Mouse (Mus musculus): ENCODE measurements around the gene Fancc. TPM values are rescaled to one million over a fixed set of nuclear protein-coding genes. Genes with fewer than 3 reads are reported as not detected.

Fancc gene
- 10 to 100 TPM; 21.9 to 23.4 TPM for polyA plus RNA-seq (2017; shearing (Covaris generic))

DNA sequence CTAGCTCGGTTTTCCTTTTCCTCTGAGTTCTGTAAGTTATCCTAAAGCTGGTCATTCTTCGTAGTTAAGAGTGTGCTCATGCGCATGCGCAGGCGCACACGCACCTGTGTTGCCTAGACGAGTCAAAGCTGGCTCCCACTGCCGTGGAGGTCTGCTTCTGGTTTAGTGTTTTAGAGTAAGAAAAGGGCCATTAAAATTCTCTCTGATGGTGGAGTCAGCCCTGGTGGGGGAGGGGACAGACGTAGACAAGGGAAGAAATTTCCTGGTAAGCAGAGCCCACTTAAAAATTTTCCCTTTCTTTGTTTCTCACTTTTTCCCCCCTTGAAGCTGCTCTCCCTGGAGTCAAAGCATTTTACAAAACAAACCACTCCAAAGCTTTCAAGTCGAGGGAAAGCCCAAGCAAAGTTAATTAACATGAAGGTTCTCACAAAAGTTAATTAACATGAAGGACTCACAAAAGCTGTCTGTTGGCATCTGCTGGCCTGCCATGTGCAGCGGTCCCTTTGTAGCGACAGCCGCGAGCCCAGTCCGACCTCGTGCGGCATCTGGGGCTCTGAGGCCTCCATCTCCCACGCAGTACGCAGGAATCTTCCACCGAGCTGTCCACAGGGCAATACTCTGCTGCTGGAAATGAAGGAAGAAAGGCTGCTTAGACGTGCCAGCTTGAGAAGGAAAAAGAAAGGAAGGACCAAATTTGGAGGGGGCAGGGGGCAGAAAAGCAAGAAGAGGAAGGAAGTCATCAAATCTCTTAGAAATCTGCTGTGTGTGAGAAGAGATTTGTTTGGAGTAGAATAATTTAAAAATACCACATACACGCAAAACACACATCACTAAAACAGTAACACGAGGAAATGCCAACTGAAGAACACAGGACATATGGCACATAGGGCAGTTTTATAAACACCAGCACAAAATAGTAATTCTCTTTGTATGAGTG lies at the start of gene Fancc:
Fancc (minus strand) TSS at position 633 of the 937 bp plus-strand sequence.
- ATAC-seq, result peak; percentile 69

DNA sequence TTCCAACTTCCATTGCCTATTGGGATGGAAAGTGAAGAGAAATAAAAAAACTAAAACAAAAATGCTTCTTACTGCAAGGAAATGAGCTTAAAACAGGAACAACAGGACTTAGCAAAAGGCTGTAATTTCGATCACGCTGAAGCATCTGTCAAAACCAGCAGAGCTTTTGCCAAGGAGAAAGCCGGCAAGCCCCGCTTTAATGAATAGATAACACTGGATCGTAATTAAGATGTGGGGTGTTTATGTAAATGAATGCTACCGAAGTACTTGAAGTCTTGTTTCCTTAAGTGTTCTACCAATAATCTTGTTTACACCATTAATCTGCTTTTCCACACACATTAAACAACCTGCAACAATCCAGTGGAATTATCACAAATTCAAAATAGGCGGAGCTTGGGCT lies 48.2 kb upstream of the Fancc start:
- no peak for ATAC-seq

- no peak for ATAC-seq
These were observed 47.8 kb upstream of the Fancc start for GRCm38 (mm10) chr13:63544967-63545253.

DNA sequence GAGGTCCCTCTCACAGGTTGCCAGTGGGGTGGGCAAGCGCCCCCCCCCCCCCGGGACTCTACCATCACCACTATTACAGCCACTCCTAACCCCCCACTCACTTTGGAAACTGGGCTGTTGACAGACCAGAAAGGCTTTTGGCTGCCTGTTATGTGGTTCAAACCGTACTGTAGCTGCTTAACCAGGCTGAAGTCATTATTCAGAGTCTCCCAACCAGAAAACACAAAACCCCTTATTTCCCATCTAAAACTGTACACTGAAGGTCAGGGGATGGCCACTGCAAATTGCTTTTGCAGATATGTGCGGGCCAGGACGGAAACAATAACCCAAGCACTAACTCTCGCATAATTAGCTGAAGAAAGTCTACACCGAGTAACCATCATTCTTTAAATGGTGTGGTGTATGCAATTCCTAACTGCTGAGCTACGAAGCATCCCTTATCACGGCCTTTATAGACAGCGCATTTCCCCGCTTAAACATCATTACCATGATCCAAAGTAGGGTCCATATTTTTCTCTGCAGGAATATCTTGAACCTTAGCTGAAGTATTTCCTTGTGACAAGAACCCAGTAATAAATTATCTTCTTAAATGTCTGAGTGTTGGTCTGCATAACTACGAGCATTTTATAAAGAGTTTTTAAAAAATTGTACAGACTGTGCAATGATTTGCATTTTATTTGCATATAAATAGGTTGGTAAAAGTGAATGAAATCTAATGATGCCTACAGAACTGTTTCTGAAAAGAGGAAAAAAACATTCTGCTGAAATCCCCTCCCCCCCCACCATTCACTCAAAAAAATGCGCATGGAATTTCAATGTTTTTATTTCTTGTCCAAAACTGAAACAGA lies 47.3 kb upstream of the Fancc start:
- ATAC-seq, result no peak

DNA sequence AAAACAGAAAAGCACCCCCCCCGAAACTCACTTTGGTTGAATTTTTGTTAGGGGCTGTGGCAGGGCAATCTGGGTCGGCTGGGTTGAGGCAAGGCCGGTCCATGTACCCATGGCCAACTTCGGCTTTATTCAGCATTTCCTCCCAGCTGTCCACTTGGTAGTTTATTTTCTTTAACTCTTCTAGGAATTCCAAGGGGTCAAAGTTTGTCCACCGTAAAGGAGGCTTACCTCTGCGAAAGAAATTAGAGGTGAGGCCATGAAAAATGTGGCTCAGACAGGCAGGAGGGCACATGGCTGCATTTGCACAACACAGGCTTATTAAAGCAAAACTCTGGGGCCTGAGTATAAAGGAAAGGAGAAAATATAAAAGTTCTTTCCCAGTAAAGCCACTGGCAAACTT lies 46.4 kb upstream of the Fancc start:
- no peak for ATAC-seq

DNA sequence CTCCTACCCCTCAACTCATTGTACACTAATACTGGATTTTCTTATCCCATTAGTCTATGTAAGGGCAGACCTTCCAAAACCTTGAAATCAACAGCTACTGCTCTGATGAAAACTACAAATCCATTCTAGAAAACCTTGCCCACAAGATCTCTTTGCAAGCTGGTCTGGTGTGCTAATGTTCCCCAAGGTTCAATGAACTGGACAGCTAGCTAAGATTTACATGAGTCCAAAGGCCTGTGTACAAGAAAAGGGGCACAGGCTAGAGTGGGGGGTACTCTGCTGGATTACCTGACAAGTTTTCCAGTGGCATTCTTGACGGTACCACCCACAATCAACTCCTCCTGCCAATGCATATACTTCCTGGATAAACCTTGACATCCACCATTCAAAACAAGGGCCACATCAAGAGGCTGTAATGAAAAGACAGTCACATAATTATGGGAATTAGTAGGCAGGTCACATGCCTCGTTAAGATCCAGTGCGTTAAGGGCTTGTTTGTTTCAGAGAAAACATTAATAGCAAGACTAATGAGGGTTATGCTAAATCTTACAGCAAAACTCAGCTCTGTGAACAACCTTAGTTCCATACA lies 45.8 kb upstream of the Fancc start:
- no peak for ATAC-seq

DNA sequence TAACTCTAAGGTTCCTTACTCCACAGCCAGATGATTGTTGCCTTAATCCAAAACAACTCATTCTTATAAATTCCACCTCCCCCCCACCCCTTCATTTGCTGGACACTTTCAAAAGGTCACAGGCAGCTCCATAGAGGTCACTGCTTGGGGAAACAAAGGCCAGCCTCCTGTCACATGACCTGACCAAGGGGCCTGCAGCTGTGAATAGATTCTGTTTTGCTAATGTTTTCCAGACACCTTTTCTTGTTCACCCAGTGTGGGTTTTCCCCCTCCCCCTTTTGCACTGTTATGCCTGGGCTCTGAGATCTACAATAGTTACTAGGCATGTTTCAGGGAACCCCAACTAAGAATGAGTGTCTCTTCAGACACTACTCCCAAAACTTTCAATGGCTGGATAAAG lies 44.4 kb upstream of the Fancc start:
- peak; percentile 56 for ATAC-seq

DNA sequence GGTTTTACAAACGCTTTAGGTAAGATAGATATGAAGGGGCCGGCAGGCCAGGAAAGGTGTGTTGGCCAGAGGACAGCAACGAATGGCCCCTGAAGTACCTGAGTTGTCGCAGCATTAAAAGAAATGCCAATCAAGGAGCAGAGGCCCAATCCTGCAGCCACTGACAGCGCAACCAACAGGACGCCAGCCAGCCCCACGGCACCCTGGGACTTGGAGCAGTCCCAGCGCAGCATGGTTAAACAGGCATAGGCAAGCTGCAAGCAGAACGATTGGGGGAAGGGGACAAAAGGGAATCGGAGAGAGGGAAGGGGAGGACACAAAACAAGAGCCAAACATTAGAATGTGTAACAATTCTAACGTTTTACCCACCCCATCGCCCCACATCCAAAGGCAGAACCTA lies 43.5 kb upstream of the Fancc start:
- ATAC-seq, result no peak

GRCm38 (mm10) chr13:63534981-63535380 lies 37.9 kb upstream of the Fancc start:
- no peak for ATAC-seq

GRCm38 (mm10) chr13:63530857-63531256 lies 33.8 kb upstream of the Fancc start:
- no peak for ATAC-seq

DNA sequence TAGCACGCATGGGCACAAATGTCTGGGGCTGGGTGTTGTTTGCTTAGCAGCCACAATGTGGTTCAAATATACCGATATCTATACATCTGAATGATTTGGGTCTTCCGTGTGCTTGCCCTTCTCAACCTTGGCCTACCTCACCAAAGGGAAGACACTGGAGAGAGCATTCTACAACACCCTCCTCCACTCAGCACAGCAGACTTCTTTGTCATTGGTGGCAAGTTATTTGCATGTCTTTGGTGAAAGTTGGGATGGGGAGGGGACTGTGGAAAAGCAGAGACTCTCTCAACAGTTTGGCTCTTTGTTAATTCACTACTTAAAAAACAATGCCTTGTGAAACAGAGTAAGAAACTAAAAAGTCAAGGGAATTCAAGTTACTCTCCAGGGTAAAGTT lies 33.3 kb upstream of the Fancc start:
- ATAC-seq, result no peak

DNA sequence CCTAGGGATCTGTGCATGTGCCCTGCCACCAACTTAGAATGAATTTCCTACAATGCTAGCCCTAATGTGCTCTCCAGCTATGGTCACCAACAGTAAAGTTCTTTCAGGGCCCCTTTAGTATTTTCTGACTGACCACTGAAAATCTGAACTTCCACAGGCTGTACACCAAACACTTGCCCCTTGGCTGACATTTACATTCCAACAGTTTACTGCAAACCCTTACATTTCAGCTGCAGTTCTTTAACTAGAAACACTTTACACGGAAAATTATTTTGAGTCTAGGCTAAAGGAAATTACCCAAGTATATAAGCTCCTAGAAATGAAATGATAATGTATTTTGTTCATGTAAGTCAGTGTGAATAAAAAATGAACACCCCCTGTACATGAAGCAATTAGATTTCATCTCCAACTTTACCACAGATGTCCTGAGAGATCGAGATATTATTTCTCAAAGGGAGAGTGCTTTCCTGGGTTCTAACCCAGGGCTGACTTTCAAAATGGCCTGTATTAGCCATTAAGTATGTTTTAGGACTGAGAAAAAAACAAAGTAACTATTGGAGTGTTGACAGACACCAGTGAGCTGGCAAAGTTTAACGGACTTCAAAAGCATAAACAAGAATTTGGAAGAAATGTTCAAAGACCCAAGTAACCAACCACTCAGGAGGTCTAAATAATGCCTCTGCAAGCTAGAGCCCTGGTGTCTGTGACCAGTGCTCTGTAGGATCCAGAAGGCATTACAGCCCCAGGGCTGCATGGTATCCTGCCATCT lies 32.7 kb upstream of the Fancc start:
- no peak for ATAC-seq

DNA sequence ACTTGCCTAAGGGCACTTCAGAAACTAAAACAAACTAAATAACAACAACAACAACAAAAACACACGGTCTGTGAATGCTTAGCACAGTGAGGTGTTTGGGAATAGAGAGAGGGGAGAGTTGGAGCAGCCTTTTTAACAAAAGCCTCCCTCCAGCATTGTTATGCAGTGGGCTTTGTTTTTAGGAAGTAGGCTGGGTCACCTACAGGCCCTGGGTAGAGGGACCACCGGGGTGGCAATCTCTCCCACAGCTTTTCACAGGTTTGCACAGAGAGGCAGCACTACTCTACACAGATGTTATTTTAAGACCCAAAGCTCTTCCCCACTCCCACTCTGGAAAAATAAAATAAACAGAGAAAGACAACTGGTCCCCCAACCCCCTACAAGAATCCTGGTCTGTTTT lies 31.8 kb upstream of the Fancc start:
- ATAC-seq, result no peak

GRCm38 (mm10) chr13:63528164-63528675 lies 31.1 kb upstream of the Fancc start:
- ATAC-seq, result peak; percentile 90

DNA sequence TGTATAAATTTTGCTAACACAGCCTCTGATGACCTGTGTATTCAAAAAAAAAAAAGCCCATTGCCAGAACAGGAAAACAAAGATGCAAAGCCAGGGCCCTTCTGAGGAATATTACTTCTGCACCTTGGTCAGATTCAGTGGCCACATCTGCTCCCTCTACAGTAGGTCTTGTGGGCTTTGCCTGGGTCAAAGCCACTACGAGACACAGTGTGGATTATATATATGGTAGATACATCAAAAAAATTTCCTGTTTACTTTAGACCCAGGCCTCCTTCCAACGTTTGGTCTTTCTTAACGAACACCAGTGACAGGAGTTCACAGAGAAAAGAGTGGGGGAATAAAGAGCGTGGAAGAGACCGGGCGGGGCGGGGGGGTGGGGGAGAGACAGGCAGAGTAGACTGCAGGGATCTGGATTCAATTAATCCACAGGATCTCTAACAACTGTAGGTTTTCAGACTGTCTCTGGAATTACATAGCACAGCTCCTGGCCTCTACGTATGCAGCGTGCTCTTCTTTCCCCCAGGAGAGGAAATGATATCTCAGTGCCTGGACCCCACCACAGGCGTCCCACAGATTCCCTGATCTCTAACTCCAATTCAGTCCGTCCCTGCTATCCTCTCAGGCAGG lies 28.6 kb upstream of the Fancc start:
- no peak for ATAC-seq

- no peak for ATAC-seq
These were observed 27.8 kb upstream of the Fancc start for GRCm38 (mm10) chr13:63524608-63525570.

GRCm38 (mm10) chr13:63524061-63524460 lies 27.0 kb upstream of the Fancc start:
- no peak for ATAC-seq

DNA sequence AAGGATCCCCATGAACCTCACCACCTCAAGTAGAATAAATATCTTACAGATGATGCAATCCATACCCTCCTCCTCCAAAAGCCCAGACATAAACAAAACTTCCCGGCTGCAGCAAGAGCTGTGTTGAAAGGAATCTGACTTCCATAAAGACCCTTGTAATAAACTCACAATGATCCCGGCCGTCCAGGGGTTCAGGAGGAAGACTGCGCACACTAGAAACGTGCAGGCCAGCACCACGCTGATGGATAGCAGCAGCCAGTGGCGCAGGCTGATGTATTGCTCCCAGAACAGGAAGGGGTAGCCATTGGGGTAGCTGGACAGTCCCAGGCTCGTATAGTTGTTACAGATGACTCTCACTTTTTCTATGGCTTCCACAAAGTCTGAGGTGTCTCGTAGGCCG lies 25.8 kb upstream of the Fancc start:
- ATAC-seq, result no peak

GRCm38 (mm10) chr13:63520110-63520509 lies 23.0 kb upstream of the Fancc start:
- no peak for ATAC-seq

DNA sequence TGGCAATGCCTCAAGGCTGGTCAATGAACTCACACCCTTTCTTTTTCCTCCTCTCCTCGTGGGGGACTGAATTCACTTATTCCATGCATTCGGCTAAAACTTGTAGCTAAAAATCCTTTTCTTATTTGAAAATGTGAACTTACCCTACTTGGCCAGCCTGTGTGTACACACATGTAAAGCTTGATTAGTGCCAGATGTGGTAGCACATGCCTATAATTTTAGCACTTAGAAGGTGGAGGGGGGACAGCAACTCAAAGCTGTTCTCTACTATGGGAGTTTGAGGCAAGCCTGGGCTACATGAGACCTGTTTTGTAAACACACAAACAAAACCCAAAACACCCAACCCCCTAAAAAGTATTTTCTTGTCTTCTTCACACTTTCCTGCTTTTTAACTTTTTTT lies 19.5 kb upstream of the Fancc start:
- ATAC-seq, result no peak

DNA sequence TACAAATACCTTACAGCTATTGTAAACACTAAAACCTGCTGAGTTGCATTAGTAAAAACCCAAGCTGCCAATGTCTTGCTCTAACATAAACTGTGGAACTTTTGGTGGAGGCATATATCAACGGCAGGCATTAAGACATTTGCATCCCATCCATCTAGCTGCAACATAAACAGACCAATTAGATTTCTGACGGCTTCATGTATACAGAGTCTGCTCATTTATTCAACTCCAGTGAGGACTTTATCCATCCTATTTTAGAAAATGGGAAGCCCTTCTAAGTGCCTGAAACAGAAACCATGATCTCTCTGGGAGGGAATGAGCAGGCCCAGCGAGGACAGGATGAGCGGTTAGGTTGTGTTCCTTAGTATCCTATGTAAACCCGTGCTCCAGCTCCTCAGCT lies 18.5 kb upstream of the Fancc start:
- ATAC-seq, result no peak

Data from CD4-positive, CD25-positive, alpha-beta regulatory T cell, adult 4 months (primary cell).